Mouse (Mus musculus) C2C12 (cell line): ENCODE data around the gene Krt33b.

ENCODE experiments used
- CEBPB ChIP-seq: IDR thresholded peaks from one replicate; pipeline ENCODE4 v1.6.1; 2011; ENCODE audit warnings: low read depth, mild to moderate bottlenecking, control low read depth, moderate library complexity
- CTCF ChIP-seq: IDR thresholded peaks from one replicate; pipeline ENCODE4 v1.5.1; 2011; ENCODE audit not compliant: control insufficient read depth, insufficient read depth, insufficient read length
- FOSL1 ChIP-seq: IDR thresholded peaks from one replicate; pipeline ENCODE4 v1.8.0; 2011; ENCODE audit warnings: mild to moderate bottlenecking, low read length; ENCODE audit not compliant: poor library complexity, insufficient read depth, severe bottlenecking
- MAX ChIP-seq: IDR thresholded peaks from one replicate; pipeline ENCODE4 v1.6.1; 2011; ENCODE audit warnings: mild to moderate bottlenecking, control low read depth
- MYOD1 ChIP-seq: IDR thresholded peaks from one replicate; pipeline ENCODE4 v1.6.1; 2011; ENCODE audit warnings: low read depth; ENCODE audit not compliant: control insufficient read depth, insufficient read length
- MYOG ChIP-seq: IDR thresholded peaks from one replicate; pipeline ENCODE4 v1.6.1; 2011; ENCODE audit not compliant: control insufficient read depth, insufficient read length; ENCODE audit errors: extremely low read depth
- USF1 ChIP-seq: IDR thresholded peaks from one replicate; pipeline ENCODE4 v1.6.1; 2011; ENCODE audit warnings: low read depth, mild to moderate bottlenecking, control low read depth, moderate library complexity

- TF ChIP-seq CTCF (no peak), USF1 (no peak), FOSL1 (no peak), MAX (no peak), CEBPB (no peak), MYOG (no peak), MYOD1 (no peak)
Measured at GRCm38 (mm10) chr11:100016112-100016511, 13.6 kb downstream of the Krt33b start, which contains the start of gene Krt33a.
